Mouse (Mus musculus): ENCODE data around the gene Col4a2. TPM values are rescaled to one million over a fixed set of nuclear protein-coding genes. Genes with fewer than 3 reads are reported as not detected.

The Col4a2 gene
- polyA plus RNA-seq, 1 experiment from 2014 or later: 27.8 TPM

GRCm38 (mm10) chr8:11323681-11324080, 11.1 kb downstream of the Col4a2 start:
- DNase-seq (ENCODE audit: low spot score): no peak

GRCm38 (mm10) chr8:11324801-11325395, 12.3 kb downstream of the Col4a2 start:
- no peak for DNase-seq (ENCODE audit: low spot score)

- DNase-seq (ENCODE audit: low spot score): no peak
These were observed 14.7 kb downstream of the Col4a2 start for GRCm38 (mm10) chr8:11327298-11327697.

GRCm38 (mm10) chr8:11327722-11328417, 15.3 kb downstream of the Col4a2 start:
- no peak for DNase-seq (ENCODE audit: low spot score)

GRCm38 (mm10) chr8:11331561-11331960, 19.0 kb downstream of the Col4a2 start:
- DNase-seq (ENCODE audit: low spot score): no peak

- no peak for DNase-seq (ENCODE audit: low spot score)
These were observed 21.1 kb downstream of the Col4a2 start for GRCm38 (mm10) chr8:11333746-11334145.

GRCm38 (mm10) chr8:11334493-11334892, 21.9 kb downstream of the Col4a2 start:
- no peak for DNase-seq (ENCODE audit: low spot score)

- DNase-seq (ENCODE audit: low spot score): no peak
These were observed 22.6 kb downstream of the Col4a2 start for GRCm38 (mm10) chr8:11335238-11335637.

GRCm38 (mm10) chr8:11336346-11336745, 23.7 kb downstream of the Col4a2 start:
- no peak for DNase-seq (ENCODE audit: low spot score)

- DNase-seq (ENCODE audit: low spot score): no peak
These were observed 25.0 kb downstream of the Col4a2 start for GRCm38 (mm10) chr8:11337642-11338041.

- no peak for DNase-seq (ENCODE audit: low spot score)
These were observed 25.9 kb downstream of the Col4a2 start for GRCm38 (mm10) chr8:11338507-11338906.

- DNase-seq (ENCODE audit: low spot score): no peak
These were observed 27.9 kb downstream of the Col4a2 start for GRCm38 (mm10) chr8:11340310-11341110.

GRCm38 (mm10) chr8:11341111-11341566, 28.5 kb downstream of the Col4a2 start:
- no peak for DNase-seq (ENCODE audit: low spot score)

- DNase-seq (ENCODE audit: low spot score): no peak
These were observed 31.9 kb downstream of the Col4a2 start for GRCm38 (mm10) chr8:11344459-11344858.

- no peak for DNase-seq (ENCODE audit: low spot score)
These were observed 33.6 kb downstream of the Col4a2 start for GRCm38 (mm10) chr8:11346225-11346624.

- DNase-seq (ENCODE audit: low spot score): no peak
These were observed 35.1 kb downstream of the Col4a2 start for GRCm38 (mm10) chr8:11347699-11348098.

GRCm38 (mm10) chr8:11348622-11349021, 36.0 kb downstream of the Col4a2 start:
- DNase-seq (ENCODE audit: low spot score): no peak

- DNase-seq (ENCODE audit: low spot score): no peak
These were observed 38.8 kb downstream of the Col4a2 start for GRCm38 (mm10) chr8:11351355-11351754.

GRCm38 (mm10) chr8:11352514-11352913, 39.9 kb downstream of the Col4a2 start:
- no peak for DNase-seq (ENCODE audit: low spot score)

- no peak for DNase-seq (ENCODE audit: low spot score)
These were observed 42.3 kb downstream of the Col4a2 start for GRCm38 (mm10) chr8:11354800-11355451.

- no peak for DNase-seq (ENCODE audit: low spot score)
These were observed 43.3 kb downstream of the Col4a2 start for GRCm38 (mm10) chr8:11355900-11356299.

- DNase-seq (ENCODE audit: low spot score): no peak
These were observed 44.2 kb downstream of the Col4a2 start for GRCm38 (mm10) chr8:11356776-11357175.
